Mouse (Mus musculus): Measurements from ENCODE around the gene Stoml1. TPM values are rescaled to one million over a fixed set of nuclear protein-coding genes. Genes with fewer than 3 reads are reported as not detected.
"Not testable (repeated sequence)": the region's sequence is repeated elsewhere in the genome, so short reads cannot be mapped to it uniquely, and the experiment has no call there.

Stoml1 gene
- polyA plus RNA-seq, 1 experiment from 2014 or later = 42.8 TPM

GRCm38 (mm10) chr9:58262507-58262906, 9.5 kb downstream of the Stoml1 start:
- Histone ChIP-seq H3K9ac (no peak overlapping the region), H3K36me3 (peaks cover 41% of the 10 kb centered on the region), H3K27me3 (no peaks in the 10 kb centered on the region), H3K4me3 (replicated peaks) (no peak overlapping the region), H3K4me1 (peaks cover 9% of the 10 kb centered on the region; the same call in 1 of the 2 replicates), H3K9me3 (replicated peaks) (no peaks in the 10 kb centered on the region), H3K27ac (replicated peaks) (no peak overlapping the region), H3K4me2 (replicated peaks) (no peak overlapping the region)
- 90% methylated on average over 5 of the region's 5 CpGs for WGBS
- ATAC-seq (ENCODE audit: insufficient number of reproducible peaks, low FRiP score, low TSS enrichment, low read depth) = no peak

GRCm38 (mm10) chr9:58265368-58265767, 12.4 kb downstream of the Stoml1 start:
- 72% methylated on average over 3 of the region's 3 CpGs for WGBS
- H3K9ac ChIP-seq = no peak overlapping the region
- H3K27ac ChIP-seq (replicated peaks) = no peak overlapping the region
- peaks cover 9% of the 10 kb centered on the region; the same call in 1 of the 2 replicates for H3K4me1 ChIP-seq
- ATAC-seq (ENCODE audit: insufficient number of reproducible peaks, low FRiP score, low TSS enrichment, low read depth) = no peak
- no peaks in the 10 kb centered on the region for H3K27me3 ChIP-seq
- H3K4me3 ChIP-seq (replicated peaks) = no peak overlapping the region
- H3K4me2 ChIP-seq (replicated peaks) = no peak overlapping the region
- H3K9me3 ChIP-seq (replicated peaks) = no peaks in the 10 kb centered on the region
- peaks cover 22% of the 10 kb centered on the region for H3K36me3 ChIP-seq

- WGBS = 26% methylated on average over 4 of the region's 4 CpGs
- Histone ChIP-seq H3K27me3 (no peaks in the 10 kb centered on the region), H3K4me2 (replicated peaks) (no peak overlapping the region), H3K9me3 (replicated peaks) (no peaks in the 10 kb centered on the region), H3K4me3 (replicated peaks) (no peak overlapping the region), H3K4me1 (peaks cover 9% of the 10 kb centered on the region; the same call in 1 of the 2 replicates), H3K36me3 (peaks cover 14% of the 10 kb centered on the region), H3K27ac (replicated peaks) (peak overlapping the region; percentile 60), H3K9ac (no peak overlapping the region)
- ATAC-seq (ENCODE audit: insufficient number of reproducible peaks, low FRiP score, low TSS enrichment, low read depth) = no peak
Measured at GRCm38 (mm10) chr9:58266571-58267011, 13.6 kb downstream of the Stoml1 start.

- Histone ChIP-seq H3K9ac (no peak overlapping the region), H3K4me1 (peaks cover 9% of the 10 kb centered on the region; the same call in 1 of the 2 replicates), H3K4me3 (replicated peaks) (no peak overlapping the region), H3K27ac (replicated peaks) (peak overlapping the region; percentile 60), H3K4me2 (replicated peaks) (no peak overlapping the region), H3K27me3 (no peaks in the 10 kb centered on the region), H3K36me3 (peaks cover 10% of the 10 kb centered on the region), H3K9me3 (replicated peaks) (no peaks in the 10 kb centered on the region)
- WGBS = 42% methylated on average over 3 of the region's 3 CpGs
- 0 out of 2 replicates have a peak, but pooled peaks have one; percentile 48 for ATAC-seq (ENCODE audit: insufficient number of reproducible peaks, low FRiP score, low TSS enrichment, low read depth)
Measured at GRCm38 (mm10) chr9:58267046-58267445, 14.1 kb downstream of the Stoml1 start.

GRCm38 (mm10) chr9:58268384-58269313, 15.7 kb downstream of the Stoml1 start:
- WGBS = 50% methylated on average over 12 of the region's 12 CpGs
- H3K9me3 ChIP-seq (replicated peaks) = no peaks in the 10 kb centered on the region
- H3K36me3 ChIP-seq = no peaks in the 10 kb centered on the region
- H3K9ac ChIP-seq = no peak overlapping the region
- no peak overlapping the region for H3K4me3 ChIP-seq (replicated peaks)
- no peak overlapping the region for H3K27ac ChIP-seq (replicated peaks)
- H3K4me1 ChIP-seq = peaks cover 9% of the 10 kb centered on the region; the same call in 1 of the 2 replicates
- no peak overlapping the region for H3K4me2 ChIP-seq (replicated peaks)
- no peak for ATAC-seq (ENCODE audit: insufficient number of reproducible peaks, low FRiP score, low TSS enrichment, low read depth)
- no peaks in the 10 kb centered on the region for H3K27me3 ChIP-seq

GRCm38 (mm10) chr9:58270081-58270480, 17.1 kb downstream of the Stoml1 start:
- Histone ChIP-seq H3K36me3 (no peaks in the 10 kb centered on the region), H3K4me2 (replicated peaks) (no peak overlapping the region), H3K4me3 (replicated peaks) (no peak overlapping the region), H3K4me1 (peaks cover 18% of the 10 kb centered on the region), H3K27ac (replicated peaks) (no peak overlapping the region), H3K9me3 (replicated peaks) (no peaks in the 10 kb centered on the region), H3K9ac (no peak overlapping the region), H3K27me3 (no peaks in the 10 kb centered on the region)
- WGBS = 55% methylated on average over 3 of the region's 3 CpGs
- ATAC-seq (ENCODE audit: insufficient number of reproducible peaks, low FRiP score, low TSS enrichment, low read depth) = no peak

- ATAC-seq (ENCODE audit: insufficient number of reproducible peaks, low FRiP score, low TSS enrichment, low read depth) = no peak
- peaks cover 26% of the 10 kb centered on the region for H3K4me1 ChIP-seq
- no peaks in the 10 kb centered on the region for H3K27me3 ChIP-seq
- 80% methylated on average over 3 of the region's 3 CpGs for WGBS
- no peaks in the 10 kb centered on the region for H3K9me3 ChIP-seq (replicated peaks)
- H3K36me3 ChIP-seq = no peaks in the 10 kb centered on the region
- H3K9ac ChIP-seq = no peak overlapping the region
- H3K27ac ChIP-seq (replicated peaks) = no peak overlapping the region
- H3K4me2 ChIP-seq (replicated peaks) = no peak overlapping the region
- no peak overlapping the region for H3K4me3 ChIP-seq (replicated peaks)
Measured at GRCm38 (mm10) chr9:58271109-58271508, 18.1 kb downstream of the Stoml1 start.

- H3K36me3 ChIP-seq; H3K4me3 ChIP-seq (replicated peaks); H3K27me3 ChIP-seq; ATAC-seq (ENCODE audit: insufficient number of reproducible peaks, low FRiP score, low TSS enrichment, low read depth); H3K27ac ChIP-seq (replicated peaks); H3K4me2 ChIP-seq (replicated peaks); H3K9me3 ChIP-seq (replicated peaks); H3K9ac ChIP-seq: not testable (repeated sequence)
- H3K4me1 ChIP-seq = peaks cover 22% of the 10 kb centered on the region
- 92% methylated on average over 9 of the region's 9 CpGs for WGBS
Measured at GRCm38 (mm10) chr9:58271551-58271950, 18.6 kb downstream of the Stoml1 start.

GRCm38 (mm10) chr9:58272068-58272541, 19.1 kb downstream of the Stoml1 start:
- no peak overlapping the region for H3K4me3 ChIP-seq (replicated peaks)
- no peaks in the 10 kb centered on the region for H3K27me3 ChIP-seq
- no peak overlapping the region for H3K4me2 ChIP-seq (replicated peaks)
- H3K4me1 ChIP-seq = peaks cover 17% of the 10 kb centered on the region
- WGBS = 82% methylated on average over 2 of the region's 2 CpGs
- H3K9ac ChIP-seq = no peak overlapping the region
- ATAC-seq (ENCODE audit: insufficient number of reproducible peaks, low FRiP score, low TSS enrichment, low read depth) = no peak
- H3K9me3 ChIP-seq (replicated peaks) = no peaks in the 10 kb centered on the region
- H3K27ac ChIP-seq (replicated peaks) = no peak overlapping the region
- no peaks in the 10 kb centered on the region for H3K36me3 ChIP-seq

GRCm38 (mm10) chr9:58272855-58273254, 19.9 kb downstream of the Stoml1 start:
- ATAC-seq (ENCODE audit: insufficient number of reproducible peaks, low FRiP score, low TSS enrichment, low read depth) = no peak
- peaks cover 17% of the 10 kb centered on the region for H3K4me1 ChIP-seq
- no peak overlapping the region for H3K9ac ChIP-seq
- no peak overlapping the region for H3K27ac ChIP-seq (replicated peaks)
- H3K4me2 ChIP-seq (replicated peaks) = no peak overlapping the region
- 78% methylated on average over 9 of the region's 9 CpGs for WGBS
- no peaks in the 10 kb centered on the region for H3K9me3 ChIP-seq (replicated peaks)
- no peak overlapping the region for H3K4me3 ChIP-seq (replicated peaks)
- no peaks in the 10 kb centered on the region for H3K36me3 ChIP-seq
- no peaks in the 10 kb centered on the region for H3K27me3 ChIP-seq

GRCm38 (mm10) chr9:58274101-58274604, 21.2 kb downstream of the Stoml1 start:
- H3K9ac ChIP-seq = no peak overlapping the region
- H3K4me2 ChIP-seq (replicated peaks) = no peak overlapping the region
- H3K27me3 ChIP-seq = no peaks in the 10 kb centered on the region
- H3K9me3 ChIP-seq (replicated peaks) = no peaks in the 10 kb centered on the region
- peaks cover 17% of the 10 kb centered on the region for H3K4me1 ChIP-seq
- H3K4me3 ChIP-seq (replicated peaks) = no peak overlapping the region
- WGBS = 69% methylated on average over 7 of the region's 7 CpGs
- no peaks in the 10 kb centered on the region for H3K36me3 ChIP-seq
- ATAC-seq (ENCODE audit: insufficient number of reproducible peaks, low FRiP score, low TSS enrichment, low read depth) = no peak
- H3K27ac ChIP-seq (replicated peaks) = peak overlapping the region; percentile 75; the same call in 1 of the 2 replicates
